Mouse (Mus musculus): Measurements from ENCODE around the gene Stip1. TPM values are rescaled to one million over a fixed set of nuclear protein-coding genes. Genes with fewer than 3 reads are reported as not detected.

The Stip1 gene
- polyA plus RNA-seq, 1 experiment, result 31.4 TPM

- no peaks in the 10 kb centered on the region for H3K4me1 ChIP-seq (ENCODE audit: control insufficient read depth, insufficient read depth, low read length)
- DNase-seq, result no peak
- H3K4me3 ChIP-seq (replicated peaks; ENCODE audit: extremely low read depth, low read depth, low read length), result no peak overlapping the region
- TF ChIP-seq POLR2A (IDR thresholded peaks at IDR 0.05; ENCODE audit: borderline replicate concordance, extremely low read depth, low read depth, low read length), result no peak
- no peak for TF ChIP-seq CTCF (IDR thresholded peaks at IDR 0.05; ENCODE audit: insufficient read depth, low read length)
- WGBS, result 78% methylated on average over 12 of the region's 12 CpGs
Observed at GRCm38 (mm10) chr19:7073997-7074781, 34.4 kb upstream of the Stip1 start.

- no peak for DNase-seq
- no peak for TF ChIP-seq POLR2A (IDR thresholded peaks at IDR 0.05; ENCODE audit: borderline replicate concordance, extremely low read depth, low read depth, low read length)
- no peak for TF ChIP-seq CTCF (IDR thresholded peaks at IDR 0.05; ENCODE audit: insufficient read depth, low read length)
- H3K4me1 ChIP-seq (ENCODE audit: control insufficient read depth, insufficient read depth, low read length), result no peaks in the 10 kb centered on the region
- 77% methylated on average over 6 of the region's 6 CpGs for WGBS
- no peak overlapping the region for H3K4me3 ChIP-seq (replicated peaks; ENCODE audit: extremely low read depth, low read depth, low read length)
Observed at GRCm38 (mm10) chr19:7072221-7072620, 32.5 kb upstream of the Stip1 start.

DNA sequence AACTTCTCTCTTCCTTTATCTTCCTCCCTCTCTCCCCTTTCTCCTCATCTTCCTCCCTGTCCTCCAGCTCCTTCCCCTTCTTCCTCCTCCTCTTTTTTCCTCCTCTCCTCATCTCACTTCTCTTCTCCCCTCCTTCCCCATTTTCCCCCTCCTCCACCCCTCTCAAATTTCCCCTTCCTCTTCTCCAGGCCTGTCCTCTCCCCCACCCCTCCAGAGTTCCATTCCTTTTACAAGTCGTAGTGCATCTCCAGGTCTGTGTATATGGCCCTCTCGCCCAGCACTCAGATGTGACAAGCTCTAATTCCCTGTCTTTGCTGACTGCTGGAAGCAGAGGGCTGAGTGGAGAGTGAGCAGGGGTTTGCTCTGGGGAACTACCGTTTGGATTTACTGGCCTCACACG is 31.0 kb upstream of the Stip1 start:
- TF ChIP-seq POLR2A (IDR thresholded peaks at IDR 0.05; ENCODE audit: borderline replicate concordance, extremely low read depth, low read depth, low read length) (no peak), CTCF (IDR thresholded peaks at IDR 0.05; ENCODE audit: insufficient read depth, low read length) (no peak)
- DNase-seq, result no peak
- Histone ChIP-seq H3K4me3 (replicated peaks; ENCODE audit: extremely low read depth, low read depth, low read length) (no peak overlapping the region), H3K4me1 (ENCODE audit: control insufficient read depth, insufficient read depth, low read length) (no peaks in the 10 kb centered on the region)
- WGBS, result 52% methylated on average over 4 of the region's 4 CpGs

DNA sequence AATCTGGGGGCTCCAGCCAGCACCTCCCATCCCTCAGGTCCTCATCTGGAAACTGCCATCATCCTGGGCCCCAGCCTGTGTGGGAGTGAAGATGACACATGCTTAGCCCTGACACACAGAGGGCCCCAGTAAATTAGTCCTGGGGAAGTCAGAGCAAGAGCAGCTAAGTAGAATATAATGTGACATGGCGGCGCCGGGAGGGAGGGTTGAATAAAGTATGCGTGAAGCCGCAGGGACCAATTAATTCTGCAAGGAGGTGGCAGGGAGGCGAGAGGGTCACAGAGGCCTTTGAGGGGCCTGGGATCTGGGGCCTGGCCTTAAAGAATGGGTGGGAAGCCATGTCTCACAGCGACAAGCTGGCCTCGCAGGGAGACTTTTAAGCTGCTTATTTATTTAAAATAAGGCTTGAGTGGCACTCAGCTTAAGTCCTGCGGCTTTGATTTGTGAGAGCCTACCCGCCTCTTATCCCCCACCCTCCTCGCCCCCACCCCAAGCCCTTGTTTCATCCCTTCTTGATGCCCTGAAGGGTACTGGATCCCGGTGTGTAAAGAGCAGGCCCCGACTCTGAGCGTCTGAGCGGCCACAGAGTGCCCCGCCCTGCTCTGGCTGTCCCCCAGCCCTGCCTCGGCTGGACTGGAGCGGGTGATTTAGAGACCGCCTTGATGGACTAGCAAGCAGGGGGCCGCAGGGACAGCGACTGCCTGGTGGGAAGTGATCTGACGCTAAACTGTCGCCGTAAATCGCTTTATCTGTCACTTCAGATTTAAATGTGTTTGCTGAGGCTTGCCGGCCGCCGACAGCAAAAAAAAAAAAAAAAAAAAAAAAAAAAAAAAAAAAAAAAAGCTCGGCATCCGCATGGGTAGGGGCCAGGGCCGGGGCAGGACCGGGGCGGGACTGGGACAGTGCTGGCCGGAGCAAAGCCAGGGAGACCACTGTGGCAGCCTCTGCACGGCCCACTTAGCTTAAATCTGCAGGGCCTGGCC is 30.3 kb upstream of the Stip1 start:
- 28% methylated on average over 34 of the region's 35 CpGs for WGBS
- Histone ChIP-seq H3K4me1 (ENCODE audit: control insufficient read depth, insufficient read depth, low read length) (no peaks in the 10 kb centered on the region), H3K4me3 (replicated peaks; ENCODE audit: extremely low read depth, low read depth, low read length) (no peak overlapping the region)
- TF ChIP-seq CTCF (IDR thresholded peaks at IDR 0.05; ENCODE audit: insufficient read depth, low read length), result no peak
- TF ChIP-seq POLR2A (IDR thresholded peaks at IDR 0.05; ENCODE audit: borderline replicate concordance, extremely low read depth, low read depth, low read length), result no peak
- no peak for DNase-seq

DNA sequence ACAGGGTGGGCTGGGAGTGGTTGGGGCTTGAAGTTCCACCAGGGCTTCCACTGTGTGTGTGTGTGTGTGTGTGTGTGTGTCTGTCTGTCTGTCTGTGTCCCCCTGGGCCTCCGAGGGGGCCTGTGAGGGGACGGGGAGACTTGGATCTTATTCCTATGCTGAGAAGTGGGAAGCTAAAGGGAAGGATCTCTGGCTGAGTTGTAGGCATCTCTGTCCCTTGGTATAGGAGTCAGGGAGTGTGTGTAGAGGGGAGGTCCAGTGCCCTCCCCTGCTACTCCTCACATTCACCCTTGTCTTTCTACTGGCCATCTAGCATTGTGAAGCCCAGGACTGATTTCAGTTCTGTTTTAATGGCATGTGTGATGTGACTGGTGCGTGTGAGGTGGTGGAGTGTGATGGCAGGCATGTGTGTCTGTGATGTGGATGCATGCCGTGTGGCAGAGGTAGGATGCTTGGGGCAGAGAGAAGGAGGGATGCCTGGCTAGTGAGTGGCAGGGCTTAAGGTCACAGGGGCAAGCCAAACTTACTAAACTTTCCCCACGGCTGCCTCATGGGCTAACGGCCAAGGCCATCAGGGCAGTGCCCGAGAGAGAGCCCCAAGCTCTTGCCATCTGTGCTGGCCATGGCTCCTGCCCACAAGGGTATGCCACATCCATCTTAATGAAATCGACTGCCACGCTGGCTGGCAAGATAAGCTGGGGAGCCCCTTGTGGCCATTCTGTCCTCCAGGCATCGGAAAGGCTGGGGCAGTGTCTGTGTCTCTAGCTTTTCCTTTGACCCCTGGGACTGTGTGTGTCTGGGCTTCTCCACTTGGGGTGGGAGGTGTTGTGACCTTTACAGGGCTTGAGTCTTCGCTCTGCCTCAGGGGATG is 29.1 kb upstream of the Stip1 start:
- Histone ChIP-seq H3K4me3 (replicated peaks; ENCODE audit: extremely low read depth, low read depth, low read length) (no peak overlapping the region), H3K4me1 (ENCODE audit: control insufficient read depth, insufficient read depth, low read length) (no peaks in the 10 kb centered on the region)
- 73% methylated on average over 11 of the region's 11 CpGs for WGBS
- DNase-seq, result no peak
- no peak for TF ChIP-seq CTCF (IDR thresholded peaks at IDR 0.05; ENCODE audit: insufficient read depth, low read length)
- TF ChIP-seq POLR2A (IDR thresholded peaks at IDR 0.05; ENCODE audit: borderline replicate concordance, extremely low read depth, low read depth, low read length), result no peak

DNA sequence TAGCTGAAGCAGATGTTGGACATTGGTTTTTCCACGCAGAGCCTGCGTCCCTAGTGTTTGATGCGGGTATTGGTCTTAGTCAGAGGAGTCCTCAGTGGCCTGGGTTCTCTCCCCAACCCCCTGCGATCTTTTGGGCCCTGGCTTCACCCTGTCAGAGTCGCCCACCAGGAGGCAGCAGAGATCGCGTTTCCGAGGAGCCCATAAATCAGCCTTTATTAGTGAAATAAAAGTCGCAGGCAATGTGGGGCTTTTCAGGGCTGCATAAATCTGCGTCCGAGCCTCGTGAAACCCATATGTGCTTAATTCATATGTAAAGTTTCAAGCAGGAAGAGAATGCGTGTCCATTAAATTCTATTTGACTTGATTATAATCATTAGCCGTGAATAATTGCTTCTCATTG is 28.4 kb upstream of the Stip1 start:
- DNase-seq, result peak; percentile 76
- WGBS, result 8% methylated on average over 14 of the region's 14 CpGs
- no peak overlapping the region for H3K4me3 ChIP-seq (replicated peaks; ENCODE audit: extremely low read depth, low read depth, low read length)
- TF ChIP-seq CTCF (IDR thresholded peaks at IDR 0.05; ENCODE audit: insufficient read depth, low read length), result peak; percentile 75
- TF ChIP-seq POLR2A (IDR thresholded peaks at IDR 0.05; ENCODE audit: borderline replicate concordance, extremely low read depth, low read depth, low read length), result no peak
- H3K4me1 ChIP-seq (ENCODE audit: control insufficient read depth, insufficient read depth, low read length), result no peaks in the 10 kb centered on the region

- Histone ChIP-seq H3K4me3 (replicated peaks; ENCODE audit: extremely low read depth, low read depth, low read length) (no peak overlapping the region), H3K4me1 (ENCODE audit: control insufficient read depth, insufficient read depth, low read length) (no peaks in the 10 kb centered on the region)
- TF ChIP-seq CTCF (IDR thresholded peaks at IDR 0.05; ENCODE audit: insufficient read depth, low read length) (0 out of 2 replicates have a peak, but pooled peaks have one; percentile 18), POLR2A (IDR thresholded peaks at IDR 0.05; ENCODE audit: borderline replicate concordance, extremely low read depth, low read depth, low read length) (no peak)
- DNase-seq, result no peak
- 49% methylated on average over 20 of the region's 20 CpGs for WGBS
Observed at GRCm38 (mm10) chr19:7067344-7068050, 27.7 kb upstream of the Stip1 start.

DNA sequence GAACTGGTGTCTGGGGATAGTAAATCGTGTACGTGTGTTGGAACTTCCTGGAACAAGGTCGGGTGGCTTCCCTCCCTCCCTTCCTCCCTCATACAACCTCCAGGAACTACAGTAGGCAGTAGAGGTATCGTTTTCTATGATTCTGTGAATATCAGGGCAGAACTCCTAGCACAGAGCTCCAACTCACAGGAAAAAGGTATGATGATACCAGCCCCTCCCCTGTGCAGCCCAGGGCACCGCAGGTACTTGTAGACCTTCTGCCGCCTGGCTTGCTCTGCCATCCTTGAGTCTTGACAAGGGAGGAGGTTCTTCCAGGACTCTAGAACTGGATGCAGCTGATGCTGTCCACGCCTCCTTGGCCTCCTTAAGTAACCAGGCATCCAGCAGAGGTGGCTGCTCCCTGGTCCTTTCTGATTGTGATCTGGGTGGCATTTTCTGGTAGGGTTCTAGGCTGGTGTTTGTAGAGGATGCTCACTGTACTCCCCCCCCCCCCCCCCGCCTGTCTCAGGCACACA is 27.1 kb upstream of the Stip1 start:
- DNase-seq, result no peak
- WGBS, result 41% methylated on average over 8 of the region's 8 CpGs
- TF ChIP-seq CTCF (IDR thresholded peaks at IDR 0.05; ENCODE audit: insufficient read depth, low read length) (no peak), POLR2A (IDR thresholded peaks at IDR 0.05; ENCODE audit: borderline replicate concordance, extremely low read depth, low read depth, low read length) (no peak)
- H3K4me1 ChIP-seq (ENCODE audit: control insufficient read depth, insufficient read depth, low read length), result no peaks in the 10 kb centered on the region
- no peak overlapping the region for H3K4me3 ChIP-seq (replicated peaks; ENCODE audit: extremely low read depth, low read depth, low read length)
